In the genomic region with DNA sequence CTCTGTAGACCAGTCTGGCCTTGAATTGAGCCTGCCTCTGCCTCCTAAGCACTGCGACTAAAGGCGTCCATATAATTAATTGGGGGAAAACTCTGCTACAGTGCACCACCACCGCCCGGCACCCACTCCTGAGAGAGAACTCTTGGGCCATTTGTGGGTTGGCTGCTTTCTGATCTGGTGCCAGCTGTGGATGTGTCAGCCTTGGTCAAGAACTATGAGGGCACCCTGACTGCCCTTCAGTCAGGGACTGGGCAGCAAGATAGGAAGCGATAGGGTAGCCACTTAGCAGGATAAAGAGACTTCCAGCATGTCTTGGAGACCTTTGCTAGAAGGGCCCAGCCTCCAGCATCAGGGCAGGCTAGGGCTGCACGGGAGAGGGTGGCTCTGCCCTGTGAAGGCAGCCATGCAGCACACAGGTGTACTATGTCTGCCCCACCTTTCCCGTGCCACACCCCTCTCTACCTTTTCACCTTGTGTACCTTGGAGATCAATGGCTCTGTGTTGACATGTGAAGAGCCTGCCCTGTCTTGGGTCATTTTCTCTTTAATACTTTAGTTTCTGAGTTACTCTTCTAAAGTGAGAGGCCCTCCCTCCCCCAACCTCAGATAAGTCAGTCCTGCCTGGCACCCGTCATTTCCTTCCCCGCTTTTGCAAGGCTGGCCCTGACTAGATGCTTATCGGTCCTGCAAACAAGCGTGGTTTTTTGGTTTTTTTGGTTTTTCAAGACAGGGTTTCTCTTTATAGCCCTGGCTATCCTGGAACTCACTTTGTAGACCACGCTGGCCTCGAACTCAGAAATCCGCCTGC, we compare ENCODE assay signal across 16 mouse cellular contexts. TPM values are rescaled to one million over a fixed set of nuclear protein-coding genes. Genes with fewer than 3 reads are reported as not detected.
DNase-seq lines count a peak whose midpoint lies in the region; ATAC-seq lines count a peak whose summit lies in the region.
"Had no signal": no experiment of that assay in that cellular context is flagged by ENCODE, and none has a peak within 500 bp of the region (broad histone marks: within the 10 kb centered on the region; RNA-seq: fewer than 3 reads in every experiment).

No protein-coding gene starts in this region.

- H3K4me1 ChIP-seq in kidney, embryonic 16.5 days (ENCODE audit: insufficient read depth, low read length), result peaks cover 7% of the 10 kb centered on the region; the same call in 1 of the 2 replicates
- H3K4me1 ChIP-seq in kidney, embryonic 14.5 days (ENCODE audit: control insufficient read depth, insufficient read depth, low read length), result 0 out of 2 replicates have a peak, but pooled peaks cover 2% of the 10 kb centered on the region
- H3K4me1 ChIP-seq in hindbrain, embryonic 16.5 days (ENCODE audit: control insufficient read depth, insufficient read depth, low read depth, low read length), result no peaks in the 10 kb centered on the region

- peaks cover 3% of the 10 kb centered on the region; the same call in 1 of the 2 replicates for H3K9me3 ChIP-seq in kidney, embryonic 16.5 days (ENCODE audit: low read length)
- H3K9me3 ChIP-seq in kidney, embryonic 14.5 days (ENCODE audit: control insufficient read depth, low read length), result no peaks in the 10 kb centered on the region
- H3K9me3 ChIP-seq in hindbrain, embryonic 16.5 days (ENCODE audit: control insufficient read depth, low read length), result no peaks in the 10 kb centered on the region

- no peak overlapping the region for H3K4me2 ChIP-seq in kidney, embryonic 16.5 days (replicated peaks; ENCODE audit: low read depth, low read length)
- H3K4me2 ChIP-seq in kidney, embryonic 14.5 days (replicated peaks; ENCODE audit: low read depth, low read length), result no peak overlapping the region
- H3K4me2 ChIP-seq in hindbrain, embryonic 16.5 days (ENCODE audit: low read length), result no peak overlapping the region
- H3K4me2 ChIP-seq: liver, embryonic 13.5 days had no signal

- 0 out of 2 replicates have a peak, but pooled peaks have one; percentile 24 for ATAC-seq in kidney, embryonic 16.5 days (ENCODE audit: low FRiP score, low TSS enrichment)
- ATAC-seq in kidney, embryonic 14.5 days (ENCODE audit: low FRiP score, low TSS enrichment), result no peak
- ATAC-seq in hindbrain, embryonic 16.5 days, result no peak
- ATAC-seq: hindbrain, postnatal 0 days; Patski had no signal

- peak; percentile 94 for DNase-seq in 416B (ENCODE audit: low read depth)
- DNase-seq in adrenal gland, postnatal 10 days, result peak; percentile 74
- DNase-seq in large intestine, adult 2 months (ENCODE audit: low read depth, low spot score), result peak; percentile 37
- no peak for DNase-seq in right cerebral cortex, postnatal 14 days
- DNase-seq in lung, postnatal 4 days, result no peak
- DNase-seq: cerebellum, adult 9-10 months; liver, embryonic 13.5 days; thymus, postnatal 14 days had no signal

- H3K36me3 ChIP-seq in kidney, embryonic 16.5 days (ENCODE audit: insufficient read depth, low read length), result peaks cover 43% of the 10 kb centered on the region
- H3K36me3 ChIP-seq in kidney, embryonic 14.5 days (ENCODE audit: control insufficient read depth, insufficient read depth, low read length), result peaks cover 64% of the 10 kb centered on the region
- H3K36me3 ChIP-seq in hindbrain, embryonic 16.5 days (ENCODE audit: control insufficient read depth, insufficient read depth, low read length), result peaks cover 28% of the 10 kb centered on the region

- H3K4me3 ChIP-seq in kidney, embryonic 16.5 days (ENCODE audit: low read length), result no peak overlapping the region
- H3K4me3 ChIP-seq in kidney, embryonic 14.5 days (ENCODE audit: low read length), result no peak overlapping the region
- no peak overlapping the region for H3K4me3 ChIP-seq in hindbrain, embryonic 16.5 days (ENCODE audit: low read length)
- H3K4me3 ChIP-seq: embryonic facial prominence, embryonic 10.5 days; liver, embryonic 13.5 days had no signal

- no peak overlapping the region for H3K27ac ChIP-seq in kidney, embryonic 16.5 days (ENCODE audit: low read length)
- H3K27ac ChIP-seq in kidney, embryonic 14.5 days (ENCODE audit: low read depth, low read length), result no peak overlapping the region
- no peak overlapping the region for H3K27ac ChIP-seq in hindbrain, embryonic 16.5 days (ENCODE audit: low read depth, low read length)
- H3K27ac ChIP-seq: embryonic facial prominence, embryonic 10.5 days; hindbrain, postnatal 0 days; liver, embryonic 13.5 days; macrophage had no signal

- H3K9ac ChIP-seq in kidney, embryonic 16.5 days (replicated peaks; ENCODE audit: low read length), result no peak overlapping the region
- H3K9ac ChIP-seq in kidney, embryonic 14.5 days (ENCODE audit: low read depth, low read length), result no peak overlapping the region
- no peak overlapping the region for H3K9ac ChIP-seq in hindbrain, embryonic 16.5 days (ENCODE audit: low read depth, low read length)
- H3K9ac ChIP-seq: liver, embryonic 13.5 days had no signal

- whole genome bisulfite sequencing in kidney, embryonic 16.5 days, result 87% methylated on average over 14 of the region's 14 CpGs
- 93% methylated on average over 14 of the region's 14 CpGs for WGBS in kidney, embryonic 14.5 days
- WGBS in large intestine, adult 2 months, result 55% methylated on average over 14 of the region's 14 CpGs
- 94% methylated on average over 14 of the region's 14 CpGs for WGBS in hindbrain, embryonic 16.5 days

- H3K27me3 ChIP-seq in kidney, embryonic 16.5 days (ENCODE audit: insufficient read depth, low read length), result no peaks in the 10 kb centered on the region
- H3K27me3 ChIP-seq in kidney, embryonic 14.5 days (ENCODE audit: control insufficient read depth, insufficient read depth, low read length), result no peaks in the 10 kb centered on the region
- H3K27me3 ChIP-seq in hindbrain, embryonic 16.5 days (replicated peaks; ENCODE audit: control insufficient read depth, insufficient read depth, low read length), result no peaks in the 10 kb centered on the region
- H3K27me3 ChIP-seq: liver, embryonic 13.5 days; Patski had no signal

RNA-seq across cellular contexts. Expression of a gene that starts 8.6 kb away (rescaled TPM):
- 48.9 and 50.7 TPM in 2 replicates for polyA plus RNA-seq in kidney, embryonic 16.5 days (2015; fragmentation: Nextera tagmentation; extraction: Ambion mirVana)
- polyA plus RNA-seq in kidney, embryonic 14.5 days (2014; fragmentation: Nextera tagmentation; extraction: Ambion mirVana), result 26.5 and 39.5 TPM in 2 replicates
- 10 to 100 TPM; 31.9 to 39.9 TPM for total RNA-seq in adrenal gland, postnatal 10 days (2021)
- polyA plus RNA-seq in large intestine, adult 2 months (2012; rRNA removed), result 31.7 and 40.0 TPM in 2 replicates
- polyA plus RNA-seq in hindbrain, embryonic 16.5 days (2015; fragmentation: Nextera tagmentation; extraction: Ambion mirVana), result 185 and 196 TPM in 2 replicates

RNA-seq across cellular contexts. Expression of a gene that starts 17.1 kb away (rescaled TPM):
- polyA plus RNA-seq in kidney, embryonic 16.5 days (2015; fragmentation: Nextera tagmentation; extraction: Ambion mirVana), result 520 and 550 TPM in 2 replicates
- polyA plus RNA-seq in kidney, embryonic 14.5 days (2014; fragmentation: Nextera tagmentation; extraction: Ambion mirVana), result 442 and 499 TPM in 2 replicates
- total RNA-seq in adrenal gland, postnatal 10 days (2021), result 100 to 1,000 TPM; 722 to 784 TPM
- polyA plus RNA-seq in large intestine, adult 2 months (2012; rRNA removed), result 328 and 371 TPM in 2 replicates
- 490 and 530 TPM in 2 replicates for polyA plus RNA-seq in hindbrain, embryonic 16.5 days (2015; fragmentation: Nextera tagmentation; extraction: Ambion mirVana)

RNA-seq across cellular contexts. Expression of a gene that starts 32.1 kb away (rescaled TPM):
- polyA plus RNA-seq in kidney, embryonic 16.5 days (2015; fragmentation: Nextera tagmentation; extraction: Ambion mirVana), result 442 and 470 TPM in 2 replicates
- polyA plus RNA-seq in kidney, embryonic 14.5 days (2014; fragmentation: Nextera tagmentation; extraction: Ambion mirVana), result 412 and 476 TPM in 2 replicates
- 10 to 100 TPM; 46.9 to 50.7 TPM for total RNA-seq in adrenal gland, postnatal 10 days (2021)
- polyA plus RNA-seq in large intestine, adult 2 months (2012; rRNA removed), result 10.4 and 10.6 TPM in 2 replicates
- polyA plus RNA-seq in hindbrain, embryonic 16.5 days (2015; fragmentation: Nextera tagmentation; extraction: Ambion mirVana), result 130 and 180 TPM in 2 replicates
- total RNA-seq: granulocyte monocyte progenitor cell, adult 5-6 weeks had no signal
- polyA plus RNA-seq: macrophage had no signal

Comparison
In these comparisons a context has a peak if more than half of its experiments do, and no peak if none do; other contexts are left out.
1. DNase-seq: peak in 416B (single experiment), adrenal gland, postnatal 10 days (single experiment) and large intestine, adult 2 months (single experiment); none in right cerebral cortex, postnatal 14 days (single experiment) and lung, postnatal 4 days (0 of 2).
2. RNA of a gene that starts 32.1 kb away (polyA plus RNA-seq): 442 to 470 TPM in kidney, embryonic 16.5 days, 412 to 476 TPM in kidney, embryonic 14.5 days and 130 to 180 TPM in hindbrain, embryonic 16.5 days; 10.4 to 10.6 TPM in large intestine, adult 2 months; every median in the first group is over 10 times any median in the second.